Mouse (Mus musculus) heart, embryonic 13.5 days (tissue): ENCODE results near the gene Ifrd2. TPM values are rescaled to one million over a fixed set of nuclear protein-coding genes. Genes with fewer than 3 reads are reported as not detected.

Source experiments
- ATAC-seq: fragments of 200-750 bp; cut with Nextera tagmentation; 2 replicates; pipeline ENCODE4 v1.8.0; 2017; ENCODE audit warnings: moderate TSS enrichment; ENCODE audit not compliant: insufficient number of reproducible peaks, low FRiP score, low TSS enrichment; ENCODE audit errors: extremely low read depth
- H3K27ac ChIP-seq: fragments of 300-500 bp; sonication (generic); replicated peaks from 2 replicates; pipeline ENCODE4 v1.5.1; 2015; ENCODE audit warnings: moderate library complexity, mild to moderate bottlenecking, inconsistent platforms
- H3K27me3 ChIP-seq: fragments of 300-500 bp; sonication (generic); replicated peaks from 2 replicates; pipeline ENCODE4 v1.6.1; 2015; ENCODE audit warnings: mild to moderate bottlenecking, inconsistent platforms
- H3K36me3 ChIP-seq: fragments of 300-500 bp; sonication (generic); 2 replicates; pipeline ENCODE4 v1.6.1; 2015; ENCODE audit warnings: mild to moderate bottlenecking, inconsistent platforms
- H3K4me1 ChIP-seq: fragments of 300-500 bp; sonication (generic); 2 replicates; pipeline ENCODE4 v1.6.1; 2015; ENCODE audit warnings: inconsistent platforms
- H3K4me2 ChIP-seq: fragments of 300-500 bp; sonication (generic); 2 replicates; pipeline ENCODE4 v1.6.1; 2015; ENCODE audit warnings: inconsistent platforms, mild to moderate bottlenecking, moderate library complexity
- H3K4me3 ChIP-seq: fragments of 300-500 bp; sonication (generic); 2 replicates; pipeline ENCODE4 v1.5.1; 2015; ENCODE audit warnings: moderate library complexity, mild to moderate bottlenecking, inconsistent platforms
- H3K9ac ChIP-seq: fragments of 300-500 bp; sonication (generic); 2 replicates; pipeline ENCODE4 v1.6.1; 2015; ENCODE audit warnings: inconsistent platforms, mild to moderate bottlenecking, moderate library complexity
- H3K9me3 ChIP-seq: fragments of 300-500 bp; sonication (generic); 2 replicates; pipeline ENCODE4 v1.6.1; 2016; ENCODE audit warnings: inconsistent platforms
- WGBS: fragments of 180-500 bp; shearing (Covaris S2); methylation state at CpG from one replicate; pipeline ENCODE4 v1.1.7; 2015; ENCODE audit warnings: mixed read lengths; 5-methylcytosine and 5-hydroxymethylcytosine counted together
- polyA plus RNA-seq: library from polyadenylated mRNA; unstranded; fragments of >200 nt; fragmentation: Nextera tagmentation; extraction: Ambion mirVana; gene quantifications from 2 replicates; pipeline ENCODE4 v1.2.1, GENCODE M21; 2015

Gene Ifrd2
- polyA plus RNA-seq, 1 experiment from 2014 or later: 35.7 TPM

DNA sequence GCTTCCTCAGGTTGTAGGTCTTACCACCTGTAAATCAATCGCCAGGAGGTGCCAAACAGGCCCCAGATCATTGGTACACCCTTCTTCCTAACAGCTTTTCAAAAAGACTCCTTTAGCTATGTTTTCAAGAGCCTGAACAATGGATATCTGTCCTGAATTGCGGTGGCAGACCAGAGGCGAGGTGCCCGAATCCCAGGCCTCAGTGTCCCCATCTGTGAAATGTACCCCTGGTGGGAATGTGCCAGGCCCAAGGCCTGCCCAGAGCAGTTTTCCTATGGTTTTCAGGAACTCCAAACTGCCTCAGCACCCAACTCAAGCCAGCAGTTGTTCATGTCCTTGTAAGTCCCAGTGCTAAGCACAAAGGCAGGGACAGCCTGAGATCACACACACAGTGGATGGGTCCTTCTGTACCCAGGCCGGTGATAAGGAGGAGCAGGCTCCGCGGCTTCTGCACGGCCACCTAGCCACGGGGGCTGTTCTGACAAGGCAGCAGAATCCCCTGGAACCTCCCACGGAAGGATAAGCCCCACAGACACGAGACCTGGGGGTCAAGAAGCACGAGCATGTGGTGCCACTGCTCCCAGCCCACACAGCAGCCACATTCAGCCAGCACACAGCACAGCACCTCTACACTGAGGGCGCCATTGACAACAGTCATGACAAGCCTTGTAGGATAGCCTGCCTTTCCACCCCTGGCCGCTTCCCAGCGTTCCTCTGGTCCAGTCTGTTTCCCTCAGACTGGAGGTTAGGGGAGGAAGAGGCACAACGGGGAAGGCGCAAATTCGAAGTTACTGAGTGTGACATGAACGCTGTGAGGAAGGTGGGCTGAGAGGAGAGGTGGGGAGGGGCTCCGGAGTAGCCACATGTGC, 40.2 kb downstream of the Ifrd2 start:
- H3K4me3 ChIP-seq: 0 out of 2 replicates have a peak overlapping the region, but pooled peaks have one; percentile 1
- ATAC-seq: no peak
- no peaks in the 10 kb centered on the region for H3K9me3 ChIP-seq
- H3K4me2 ChIP-seq: peak overlapping the region; percentile 50
- peak overlapping the region; percentile 84 for H3K27ac ChIP-seq
- whole genome bisulfite sequencing: 28% methylated on average over 20 of the region's 20 CpGs
- peak overlapping the region; percentile 95 for H3K9ac ChIP-seq
- peaks cover 94% of the 10 kb centered on the region for H3K4me1 ChIP-seq
- H3K27me3 ChIP-seq: no peaks in the 10 kb centered on the region
- H3K36me3 ChIP-seq: peaks cover 62% of the 10 kb centered on the region

DNA sequence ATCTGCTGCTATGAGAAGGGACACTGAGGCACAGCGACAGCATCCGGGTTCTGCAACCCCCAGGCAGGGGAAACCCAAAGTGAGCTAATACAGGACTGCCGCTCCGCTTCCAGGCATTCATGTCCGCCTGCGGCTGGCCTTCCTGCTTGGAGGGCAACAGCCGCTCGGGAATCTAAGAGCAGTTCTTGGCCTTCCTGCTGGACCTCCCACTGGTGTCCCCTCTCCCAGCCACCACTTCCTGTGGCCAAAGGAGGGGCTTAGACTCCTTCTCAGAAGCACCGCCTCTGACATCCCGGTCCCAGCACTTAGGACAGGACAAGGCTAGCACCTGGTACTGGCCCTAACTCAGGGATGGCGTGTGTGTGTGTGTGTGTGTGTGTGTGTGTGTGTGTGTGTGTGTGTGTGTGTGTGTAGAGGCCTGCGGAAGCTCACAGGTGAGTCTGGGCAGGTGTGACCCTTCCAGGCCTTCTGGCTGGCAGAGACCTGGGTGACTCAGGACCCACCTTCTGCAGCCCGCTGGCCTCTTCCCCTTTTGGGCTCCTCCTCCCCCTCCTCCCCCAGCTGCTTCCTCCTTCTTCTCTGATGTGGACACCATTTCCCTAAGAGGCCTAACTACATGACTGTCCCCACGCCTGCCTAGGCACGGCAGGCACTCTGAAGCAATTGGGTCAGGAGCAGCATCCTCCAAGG, 41.4 kb downstream of the Ifrd2 start:
- ATAC-seq: no peak
- 46% methylated on average over 14 of the region's 15 CpGs for WGBS
- Histone ChIP-seq H3K9ac (peak overlapping the region; percentile 95), H3K27me3 (no peaks in the 10 kb centered on the region), H3K27ac (peak overlapping the region; percentile 84), H3K4me2 (peak overlapping the region; percentile 46), H3K9me3 (no peaks in the 10 kb centered on the region), H3K4me1 (peaks cover 92% of the 10 kb centered on the region), H3K4me3 (0 out of 2 replicates have a peak overlapping the region, but pooled peaks have one; percentile 1), H3K36me3 (peaks cover 52% of the 10 kb centered on the region)

DNA sequence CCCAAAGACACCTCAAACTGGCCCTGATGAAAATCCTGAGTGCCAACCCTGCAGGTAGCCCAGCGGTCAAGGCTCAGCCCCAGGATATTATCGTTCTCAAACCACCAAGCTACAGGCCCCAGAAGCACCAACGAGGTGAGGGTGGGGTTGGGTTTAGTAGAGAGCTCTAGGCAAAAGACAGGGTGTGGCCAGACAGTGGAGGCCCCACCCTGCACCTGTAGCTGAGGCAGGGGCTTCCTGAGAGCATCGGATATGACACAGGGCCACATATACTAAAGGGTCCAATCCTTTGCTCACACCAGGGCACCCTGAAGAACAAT, 41.9 kb downstream of the Ifrd2 start:
- 47% methylated on average over 4 of the region's 4 CpGs for WGBS
- Histone ChIP-seq H3K27me3 (no peaks in the 10 kb centered on the region), H3K9me3 (no peaks in the 10 kb centered on the region), H3K27ac (peak overlapping the region; percentile 84), H3K36me3 (peaks cover 48% of the 10 kb centered on the region), H3K4me3 (no peak overlapping the region), H3K4me1 (peaks cover 87% of the 10 kb centered on the region), H3K9ac (peak overlapping the region; percentile 95), H3K4me2 (peak overlapping the region; percentile 46)
- no peak for ATAC-seq

DNA sequence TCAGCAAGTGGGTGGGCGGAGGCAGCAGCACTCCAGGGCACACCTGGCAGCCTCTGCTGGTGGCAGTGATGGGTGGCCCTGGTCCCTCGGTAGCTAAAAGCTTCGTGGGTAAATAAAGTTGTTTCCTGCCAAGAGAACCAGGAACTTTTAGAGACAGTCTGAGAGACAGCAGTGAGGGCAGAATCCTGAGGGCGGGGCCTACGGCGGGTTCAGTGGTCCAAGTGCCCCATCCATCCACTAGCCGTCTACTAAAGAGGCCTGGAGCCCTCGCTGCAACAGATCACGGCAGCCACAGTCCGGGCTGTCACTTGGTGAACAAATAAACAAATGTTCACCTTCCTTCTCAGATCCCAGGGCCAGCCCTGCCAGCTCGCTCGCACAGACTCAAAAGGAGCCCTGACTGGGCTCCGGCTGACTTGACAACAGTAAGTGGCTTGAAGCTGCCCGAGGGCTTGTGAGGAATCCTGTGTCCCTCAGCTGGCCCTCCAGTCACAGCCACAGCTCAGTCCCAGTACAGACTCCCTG, 42.5 kb downstream of the Ifrd2 start:
- H3K9me3 ChIP-seq: no peaks in the 10 kb centered on the region
- peak overlapping the region; percentile 95 for H3K9ac ChIP-seq
- H3K4me1 ChIP-seq: peaks cover 81% of the 10 kb centered on the region
- H3K36me3 ChIP-seq: peaks cover 42% of the 10 kb centered on the region
- 31% methylated on average over 14 of the region's 14 CpGs for WGBS
- H3K4me3 ChIP-seq: peak overlapping the region; percentile 5; the same call in 1 of the 2 replicates
- H3K27ac ChIP-seq: peak overlapping the region; percentile 84
- no peak for ATAC-seq
- H3K27me3 ChIP-seq: no peaks in the 10 kb centered on the region
- peak overlapping the region; percentile 46 for H3K4me2 ChIP-seq

DNA sequence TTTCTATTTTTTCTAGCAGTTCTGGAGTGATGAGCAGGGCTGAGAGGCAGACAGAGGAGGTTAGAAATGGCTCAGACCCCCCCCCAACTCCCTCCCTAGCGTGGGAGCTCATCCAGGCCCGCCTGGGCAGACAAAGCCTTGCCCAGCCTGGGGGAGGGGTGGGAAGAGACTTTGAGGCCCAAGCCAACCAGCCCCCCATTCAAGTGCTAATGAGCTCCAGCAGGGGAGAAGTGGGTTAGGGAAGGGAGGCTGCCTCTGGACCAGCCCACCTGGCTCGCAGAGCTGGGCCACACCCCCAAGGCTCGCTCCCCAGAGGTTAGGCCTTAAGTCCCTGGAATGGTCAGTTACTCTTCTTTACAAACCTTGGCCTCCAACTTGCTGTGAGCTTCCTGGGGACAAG, 43.1 kb downstream of the Ifrd2 start:
- Histone ChIP-seq H3K9me3 (no peaks in the 10 kb centered on the region), H3K4me3 (0 out of 2 replicates have a peak overlapping the region, but pooled peaks have one; percentile 5), H3K27ac (peak overlapping the region; percentile 84), H3K4me2 (peak overlapping the region; percentile 46), H3K36me3 (peaks cover 36% of the 10 kb centered on the region), H3K27me3 (no peaks in the 10 kb centered on the region), H3K4me1 (peaks cover 76% of the 10 kb centered on the region), H3K9ac (peak overlapping the region; percentile 95)
- no peak for ATAC-seq
- WGBS: 17% methylated on average over 4 of the region's 4 CpGs

DNA sequence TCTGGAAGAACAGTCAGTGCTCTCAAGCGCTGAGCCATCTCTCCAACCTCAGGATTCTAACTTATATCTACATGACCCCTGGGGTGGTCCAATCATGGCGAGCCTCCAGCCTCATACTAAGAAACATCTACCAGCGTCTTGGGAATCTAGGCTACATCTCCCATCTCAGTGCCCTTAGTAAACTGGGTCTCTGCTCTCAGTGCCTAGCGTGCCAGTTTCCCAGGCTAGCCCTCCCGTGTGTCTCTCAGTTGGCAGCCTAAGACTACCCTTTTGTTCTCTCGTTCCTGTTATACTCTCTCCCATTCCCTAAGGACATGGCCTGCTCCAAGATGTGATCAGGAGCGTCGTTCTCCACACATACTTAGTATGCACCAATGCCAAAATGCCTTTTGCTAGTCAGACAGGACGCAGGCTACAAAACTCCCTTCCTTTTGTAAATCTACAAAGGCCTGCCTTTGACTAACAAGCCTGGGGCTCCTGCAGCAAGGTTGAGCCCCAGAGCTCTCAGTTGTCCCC, 43.9 kb downstream of the Ifrd2 start:
- WGBS: 73% methylated on average over 9 of the region's 9 CpGs
- no peak for ATAC-seq
- Histone ChIP-seq H3K9ac (peak overlapping the region; percentile 95), H3K4me1 (peaks cover 77% of the 10 kb centered on the region), H3K4me2 (peak overlapping the region; percentile 78), H3K27ac (peak overlapping the region; percentile 84), H3K36me3 (peaks cover 31% of the 10 kb centered on the region; the same call in 1 of the 2 replicates), H3K27me3 (no peaks in the 10 kb centered on the region), H3K4me3 (0 out of 2 replicates have a peak overlapping the region, but pooled peaks have one; percentile 84), H3K9me3 (no peaks in the 10 kb centered on the region)

DNA sequence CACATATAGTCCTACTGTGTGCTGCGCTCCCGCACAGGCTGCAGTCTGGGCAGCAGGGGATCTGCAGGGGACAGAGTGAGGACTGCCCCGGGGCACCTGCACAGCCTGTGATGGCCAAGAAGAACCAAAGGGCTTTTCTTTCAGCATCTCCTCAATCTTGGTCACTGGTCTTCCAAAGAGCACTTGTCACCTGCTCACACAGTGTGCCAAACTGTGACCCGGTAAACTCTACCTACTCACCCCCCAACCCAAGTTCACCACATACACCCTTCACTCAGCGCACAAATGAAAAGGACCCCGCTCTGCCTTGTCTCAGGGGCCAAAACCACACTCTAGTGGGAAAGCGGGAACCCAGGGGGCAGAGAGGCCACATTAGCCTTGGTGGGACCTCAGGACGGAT, 44.4 kb downstream of the Ifrd2 start:
- Histone ChIP-seq H3K4me1 (peaks cover 77% of the 10 kb centered on the region), H3K9me3 (no peaks in the 10 kb centered on the region), H3K4me2 (peak overlapping the region; percentile 78), H3K27me3 (no peaks in the 10 kb centered on the region), H3K4me3 (peak overlapping the region; percentile 84; the same call in 1 of the 2 replicates), H3K36me3 (peaks cover 31% of the 10 kb centered on the region; the same call in 1 of the 2 replicates), H3K9ac (peak overlapping the region; percentile 95), H3K27ac (peak overlapping the region; percentile 96; the same call in 1 of the 2 replicates)
- WGBS: 89% methylated on average over 8 of the region's 8 CpGs
- ATAC-seq: no peak

DNA sequence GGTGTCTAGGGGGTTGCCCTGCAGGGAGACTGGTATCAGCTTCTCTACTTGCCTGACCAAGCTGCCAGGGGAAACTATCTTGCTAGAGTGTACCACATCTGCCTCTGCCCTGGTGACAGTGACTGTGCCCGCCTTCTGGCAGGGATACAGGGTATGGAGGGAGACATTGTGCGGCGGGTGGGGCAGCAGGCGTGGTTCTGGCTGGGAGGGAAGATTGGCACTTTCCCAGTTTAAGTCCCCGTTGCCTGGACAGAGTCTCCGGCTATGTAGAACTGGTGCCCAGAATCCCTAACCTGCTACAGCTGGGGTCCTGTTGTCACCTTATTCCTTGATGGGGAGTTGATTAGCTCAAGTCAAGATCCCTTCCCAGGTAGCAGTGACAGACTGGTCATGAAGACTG, 45.0 kb downstream of the Ifrd2 start:
- Histone ChIP-seq H3K27me3 (no peaks in the 10 kb centered on the region), H3K27ac (peak overlapping the region; percentile 96), H3K9me3 (no peaks in the 10 kb centered on the region), H3K9ac (peak overlapping the region; percentile 95), H3K4me3 (peak overlapping the region; percentile 84), H3K4me2 (peak overlapping the region; percentile 78), H3K36me3 (peaks cover 31% of the 10 kb centered on the region; the same call in 1 of the 2 replicates), H3K4me1 (peaks cover 77% of the 10 kb centered on the region)
- ATAC-seq: no peak
- WGBS: 56% methylated on average over 6 of the region's 6 CpGs

DNA sequence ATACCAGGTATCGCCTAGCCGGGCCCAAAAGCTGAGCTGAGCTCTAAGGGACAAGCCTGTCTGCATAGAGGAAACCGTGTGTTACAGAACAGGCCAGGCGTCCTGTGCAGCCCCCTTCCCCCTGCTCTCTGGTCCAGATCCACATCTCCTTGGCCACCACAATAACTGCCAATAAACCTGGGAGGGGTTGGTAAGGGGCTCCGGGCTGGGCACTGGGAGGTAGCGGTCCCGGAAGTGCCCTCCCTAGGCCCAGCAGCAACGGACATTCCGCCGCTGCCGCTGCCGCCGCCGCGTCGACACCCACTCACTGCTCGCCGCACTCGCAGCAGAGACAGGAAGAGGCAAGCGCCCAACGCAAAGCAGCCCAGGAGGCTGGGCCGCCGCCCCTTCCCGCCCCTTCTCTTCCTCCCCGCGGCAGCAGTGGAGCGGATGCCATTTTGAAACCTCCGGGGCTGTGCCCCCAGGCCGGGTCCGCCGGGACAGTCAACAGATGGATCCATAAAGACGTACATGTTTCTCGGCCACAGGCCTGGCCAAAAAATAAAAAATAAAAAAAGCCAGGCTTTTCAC, 45.7 kb downstream of the Ifrd2 start:
- H3K4me2 ChIP-seq: peak overlapping the region; percentile 78
- peak overlapping the region; percentile 95 for H3K9ac ChIP-seq
- WGBS: 2% methylated on average over 33 of the region's 33 CpGs
- peaks cover 31% of the 10 kb centered on the region; the same call in 1 of the 2 replicates for H3K36me3 ChIP-seq
- ATAC-seq: peak; percentile 14; the same call in 1 of the 2 replicates
- H3K9me3 ChIP-seq: no peaks in the 10 kb centered on the region
- peak overlapping the region; percentile 84 for H3K4me3 ChIP-seq
- H3K27ac ChIP-seq: peak overlapping the region; percentile 96
- H3K27me3 ChIP-seq: no peaks in the 10 kb centered on the region
- H3K4me1 ChIP-seq: peaks cover 73% of the 10 kb centered on the region

DNA sequence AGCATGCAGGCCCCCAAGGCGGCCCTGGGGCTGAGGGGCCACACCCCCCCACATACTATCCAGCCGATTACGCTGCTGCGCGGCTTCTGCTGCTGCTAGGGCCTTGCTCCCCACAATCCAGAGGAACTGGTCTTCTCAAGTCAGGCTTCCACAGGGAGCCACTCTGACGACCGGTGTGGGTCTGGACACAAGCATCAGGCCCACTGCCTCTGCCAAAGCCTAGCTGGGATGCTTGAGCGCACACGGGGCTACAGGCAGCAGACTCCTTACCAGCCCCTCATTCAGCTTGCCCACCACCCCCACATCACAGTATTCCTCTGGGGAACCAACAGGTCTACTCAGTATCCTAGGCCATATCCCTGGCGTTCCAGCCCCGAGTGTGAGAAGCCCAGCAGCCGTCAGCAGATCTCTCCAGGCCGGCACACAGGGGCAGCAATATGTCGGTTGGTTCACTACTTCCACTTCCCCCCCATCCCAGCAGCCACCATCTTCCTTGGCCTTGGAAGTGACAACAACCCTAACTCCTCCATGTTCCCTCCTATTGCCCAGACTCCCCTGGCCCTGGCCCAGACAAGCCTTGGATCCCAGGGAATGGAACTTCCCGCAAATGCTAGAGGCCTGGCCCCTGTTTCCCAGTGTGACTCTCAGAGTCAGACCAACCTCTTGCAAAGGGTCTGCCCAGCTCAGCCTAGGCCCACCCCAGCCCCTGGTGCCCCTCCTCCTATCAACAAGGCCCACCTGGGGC, 46.4 kb downstream of the Ifrd2 start:
- Histone ChIP-seq H3K36me3 (peaks cover 25% of the 10 kb centered on the region; the same call in 1 of the 2 replicates), H3K4me1 (peaks cover 67% of the 10 kb centered on the region), H3K27me3 (no peaks in the 10 kb centered on the region), H3K9ac (peak overlapping the region; percentile 95), H3K4me3 (peak overlapping the region; percentile 84), H3K27ac (peak overlapping the region; percentile 96), H3K4me2 (peak overlapping the region; percentile 78), H3K9me3 (no peaks in the 10 kb centered on the region)
- no peak for ATAC-seq
- WGBS: 2% methylated on average over 15 of the region's 15 CpGs
